Mouse (Mus musculus) MEL (cell line): ENCODE measurements around the gene Smarcc2. TPM values are rescaled to one million over a fixed set of nuclear protein-coding genes. Genes with fewer than 3 reads are reported as not detected.

Experiments used
- DNase-seq: peaks from one replicate; pipeline ENCODE4 v3.0.0; 2011; ENCODE audit warnings: low read depth, low spot score
- H3K27ac ChIP-seq: 2 replicates; pipeline ENCODE4 v1.5.1; 2012; ENCODE audit warnings: low read depth, mild to moderate bottlenecking, control low read depth, low read length, moderate library complexity; ENCODE audit not compliant: control insufficient read depth
- H3K27me3 ChIP-seq, 2 experiments: fragments of 150-350 bp in 1 of 2; sonication (generic) in 1 of 2; 2 replicates each; pipeline ENCODE4 v1.6.1; 2012; ENCODE audit warnings: low read length in 2 of 2, mild to moderate bottlenecking in 2 of 2, improper control_type of control experiment in 1 of 2, moderate library complexity in 1 of 2; ENCODE audit not compliant: insufficient read depth in 2 of 2, control insufficient read depth in 1 of 2
- H3K36me3 ChIP-seq, 2 experiments: 2 replicates each; pipeline ENCODE4 v1.6.1; 2012 to 2014; ENCODE audit warnings: low read length in 2 of 2, improper control_type of control experiment in 1 of 2, inconsistent platforms in 1 of 2, mild to moderate bottlenecking in 1 of 2; ENCODE audit not compliant: insufficient read depth in 2 of 2, control insufficient read depth in 1 of 2
- H3K4me1 ChIP-seq, 2 experiments: fragments of 150-350 bp in 1 of 2; sonication (generic) in 1 of 2; 2 replicates each; pipeline ENCODE4 v1.6.1; 2012; ENCODE audit warnings: low read length in 2 of 2, improper control_type of control experiment in 1 of 2, mild to moderate bottlenecking in 1 of 2; ENCODE audit not compliant: insufficient read depth in 2 of 2, control insufficient read depth in 1 of 2
- H3K4me3 ChIP-seq, 2 experiments: fragments of 150-350 bp in 1 of 2; sonication (generic) in 1 of 2; 2 replicates each; pipeline ENCODE4 v1.5.1; 2012; ENCODE audit warnings: low read depth in 2 of 2, low read length in 2 of 2, mild to moderate bottlenecking in 2 of 2, moderate library complexity in 2 of 2, control low read depth in 1 of 2, improper control_type of control experiment in 1 of 2; ENCODE audit not compliant: control insufficient read depth in 1 of 2, insufficient read depth in 1 of 2
- H3K79me2 ChIP-seq: 2 replicates; pipeline ENCODE4 v1.6.1; 2012; ENCODE audit warnings: mild to moderate bottlenecking, low read length, moderate library complexity; ENCODE audit not compliant: control insufficient read depth, poor library complexity, insufficient read depth
- H3K9ac ChIP-seq: 2 replicates; pipeline ENCODE4 v1.6.1; 2012; ENCODE audit warnings: low read depth, mild to moderate bottlenecking, control low read depth, low read length, moderate library complexity; ENCODE audit not compliant: control insufficient read depth, poor library complexity, severe bottlenecking
- H3K9me3 ChIP-seq: fragments of 150-350 bp; sonication (generic); replicated peaks from 2 replicates; pipeline ENCODE4 v1.6.1; 2012; ENCODE audit warnings: mild to moderate bottlenecking, low read length, improper control_type of control experiment, moderate library complexity; ENCODE audit not compliant: insufficient read depth
- BHLHE40 ChIP-seq: IDR thresholded peaks from 2 replicates; pipeline ENCODE4 v1.6.1; 2012; ENCODE audit warnings: low read depth, mild to moderate bottlenecking, inconsistent platforms, low read length, improper control_type of control experiment, borderline replicate concordance
- CTCF ChIP-seq, 3 experiments: IDR thresholded peaks in 2 of 3; conservative IDR thresholded peaks in 1 of 3; 2 replicates each; pipeline ENCODE4 v1.5.1; 2011 to 2012; ENCODE audit warnings: low read length in 3 of 3, low read depth in 2 of 3, mild to moderate bottlenecking in 2 of 3, improper control_type of control experiment in 1 of 3, inconsistent platforms in 1 of 3, mixed read lengths in 1 of 3, moderate library complexity in 1 of 3; ENCODE audit not compliant: control insufficient read depth in 1 of 3, insufficient read depth in 1 of 3, poor library complexity in 1 of 3, severe bottlenecking in 1 of 3
- GABPA ChIP-seq: IDR thresholded peaks from 2 replicates; pipeline ENCODE4 v1.6.1; 2012; ENCODE audit warnings: low read depth, mild to moderate bottlenecking, inconsistent platforms, low read length, improper control_type of control experiment, moderate library complexity
- GATA1 ChIP-seq: IDR thresholded peaks from 2 replicates; pipeline ENCODE4 v1.6.1; 2011; ENCODE audit warnings: low read depth, low read length, improper control_type of control experiment
- HCFC1 ChIP-seq: IDR thresholded peaks from 2 replicates; pipeline ENCODE4 v1.6.1; 2012; ENCODE audit warnings: low read depth, mild to moderate bottlenecking, inconsistent platforms, low read length, improper control_type of control experiment, moderate library complexity
- JUND ChIP-seq: IDR thresholded peaks from 2 replicates; pipeline ENCODE4 v1.6.1; 2011; ENCODE audit warnings: low read depth, mild to moderate bottlenecking, improper control_type of control experiment, low read length
- KAT2A ChIP-seq: conservative IDR thresholded peaks from 2 replicates; pipeline ENCODE4 v1.6.1; 2012; ENCODE audit warnings: low read depth, low read length, improper control_type of control experiment, inconsistent platforms
- MAFK ChIP-seq: IDR thresholded peaks from 2 replicates; pipeline ENCODE4 v1.6.1; 2011; ENCODE audit warnings: low read depth, mild to moderate bottlenecking, low read length, improper control_type of control experiment, borderline replicate concordance
- MAZ ChIP-seq: IDR thresholded peaks from 2 replicates; pipeline ENCODE4 v1.6.1; 2012; ENCODE audit warnings: low read depth, mild to moderate bottlenecking, inconsistent platforms, low read length, improper control_type of control experiment
- MEF2A ChIP-seq: IDR thresholded peaks from 2 replicates; pipeline ENCODE4 v1.6.1; 2014; ENCODE audit warnings: low read depth, mild to moderate bottlenecking, inconsistent platforms, low read length, improper control_type of control experiment; ENCODE audit not compliant: poor library complexity, insufficient replicate concordance, severe bottlenecking; ENCODE audit errors: extremely low read depth
- MYB ChIP-seq: IDR thresholded peaks from 2 replicates; pipeline ENCODE4 v1.6.1; 2011; ENCODE audit warnings: mild to moderate bottlenecking, low read depth, low read length, improper control_type of control experiment
- MYC ChIP-seq: IDR thresholded peaks from 2 replicates; pipeline ENCODE4 v1.6.1; 2011; ENCODE audit warnings: low read depth, mild to moderate bottlenecking, low read length, improper control_type of control experiment, moderate library complexity
- NELFE ChIP-seq: IDR thresholded peaks from 2 replicates; pipeline ENCODE4 v1.6.1; 2011; ENCODE audit warnings: low read depth, low read length, improper control_type of control experiment
- NRF1 ChIP-seq: IDR thresholded peaks from 2 replicates; pipeline ENCODE4 v1.6.1; 2014; ENCODE audit warnings: low read depth, mild to moderate bottlenecking, inconsistent platforms, low read length, improper control_type of control experiment, moderate library complexity; ENCODE audit not compliant: poor library complexity, insufficient read depth, severe bottlenecking
- POLR2A ChIP-seq, 2 experiments: IDR thresholded peaks; 2 replicates each; pipeline ENCODE4 v1.6.1; 2011 to 2012; ENCODE audit warnings: low read length in 2 of 2, mild to moderate bottlenecking in 2 of 2, control low read depth in 1 of 2, improper control_type of control experiment in 1 of 2, low read depth in 1 of 2, moderate library complexity in 1 of 2; ENCODE audit not compliant: control insufficient read depth in 1 of 2, insufficient read depth in 1 of 2, poor library complexity in 1 of 2
- POLR2AphosphoS2 ChIP-seq: IDR thresholded peaks from 2 replicates; pipeline ENCODE4 v1.6.1; 2011; ENCODE audit warnings: low read length, improper control_type of control experiment
- POLR2AphosphoS5 ChIP-seq: IDR thresholded peaks from 2 replicates; pipeline ENCODE4 v1.6.1; 2012; ENCODE audit warnings: low read depth, borderline replicate concordance, mild to moderate bottlenecking, inconsistent platforms, low read length, moderate library complexity, mixed read lengths
- RAD21 ChIP-seq: IDR thresholded peaks from 2 replicates; pipeline ENCODE4 v1.6.1; 2011; ENCODE audit warnings: mild to moderate bottlenecking, low read depth, low read length, improper control_type of control experiment
- SIN3A ChIP-seq: IDR thresholded peaks from 2 replicates; pipeline ENCODE4 v1.6.1; 2012; ENCODE audit warnings: low read length, improper control_type of control experiment, inconsistent platforms
- SMC3 ChIP-seq: IDR thresholded peaks from 2 replicates; pipeline ENCODE4 v1.6.1; 2011; ENCODE audit warnings: low read depth, low read length, improper control_type of control experiment
- UBTF ChIP-seq: IDR thresholded peaks from 2 replicates; pipeline ENCODE4 v1.6.1; 2012; ENCODE audit warnings: low read depth, mild to moderate bottlenecking, inconsistent platforms, low read length, improper control_type of control experiment, moderate library complexity, borderline replicate concordance; ENCODE audit not compliant: insufficient read depth
- USF1 ChIP-seq: IDR thresholded peaks from 2 replicates; pipeline ENCODE4 v1.6.1; 2014; ENCODE audit warnings: low read depth, mild to moderate bottlenecking, inconsistent platforms, low read length, improper control_type of control experiment, moderate library complexity
- ZMIZ1 ChIP-seq: IDR thresholded peaks from 2 replicates; pipeline ENCODE4 v1.6.1; 2012; ENCODE audit warnings: low read depth, mild to moderate bottlenecking, inconsistent platforms, low read length, improper control_type of control experiment, moderate library complexity
- polyA plus RNA-seq, 2 experiments: library from polyadenylated mRNA; stranded (reverse) in 1 of 2; unstranded in 1 of 2; fragments of >175 nt in 1 of 2; fragments of >200 nt in 1 of 2; gene quantifications; 2 replicates each; pipeline versions ENCODE4 v1.2.1 to v1.2.4; 2012; ENCODE audit warnings: low replicate concordance in 2 of 2, low read depth in 1 of 2; ENCODE audit not compliant: insufficient read length in 2 of 2, insufficient read depth in 1 of 2, missing spikeins in 1 of 2
- total RNA-seq: library from RNA; depleted of rRNA; stranded (reverse); fragments of 300-350 nt; gene quantifications from 2 replicates; pipeline ENCODE4 v1.2.3, GENCODE M21; 2012; rRNA removed

Smarcc2 gene
- 22.3 and 24.8 TPM in 2 replicates for total RNA-seq
- polyA plus RNA-seq = 100 to 1,000 TPM in 1 of 2 experiments, 10 to 100 TPM in 1; 68.8 to 226 TPM

DNA sequence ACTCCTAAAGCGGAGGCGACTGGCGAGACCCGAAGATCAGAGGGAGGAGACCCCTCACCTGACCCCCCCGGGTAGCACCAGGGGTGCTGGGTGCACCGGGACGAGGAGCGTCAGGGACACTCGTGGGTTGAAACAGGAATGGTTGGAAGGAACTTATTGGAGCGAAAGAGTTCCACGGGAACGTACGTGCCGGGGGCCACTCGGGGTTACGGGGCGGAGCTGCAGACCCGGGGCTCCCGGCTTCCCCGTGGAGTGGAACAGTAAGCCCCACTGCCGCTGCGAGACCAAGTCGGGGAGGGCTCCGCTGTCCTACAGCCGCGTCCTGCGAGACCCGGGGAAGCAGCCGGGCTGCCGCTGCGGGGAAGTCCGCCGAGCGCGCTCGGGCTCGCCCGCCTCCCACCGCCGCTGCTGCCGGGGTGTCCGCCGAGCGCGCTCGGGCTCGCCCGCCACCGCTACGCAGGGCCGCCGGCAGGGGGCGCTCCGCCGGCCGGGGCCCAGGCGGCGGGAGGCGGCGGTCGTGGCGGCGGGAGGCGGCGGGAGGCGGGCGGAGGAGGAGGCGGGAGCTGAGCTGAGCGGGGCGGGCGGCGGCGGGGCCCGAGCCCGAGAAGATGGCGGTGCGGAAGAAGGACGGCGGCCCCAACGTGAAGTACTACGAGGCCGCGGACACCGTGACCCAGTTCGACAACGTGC lies at the start of gene Smarcc2:
Gene Smarcc2, plus strand, starts transcription at position 530 of the 690 bp plus-strand sequence.
- peak; percentile 47; the same call in 1 of the 2 replicates for TF ChIP-seq NELFE
- no peak for TF ChIP-seq POLR2AphosphoS2
- peak; percentile 41; the same call in 1 of the 2 replicates for TF ChIP-seq MAZ
- no peak for TF ChIP-seq KAT2A
- peak; percentile 83; the same call in 1 of the 2 replicates for TF ChIP-seq UBTF
- TF ChIP-seq CTCF (IDR thresholded peaks at IDR 0.05 in 2 of 3, conservative IDR thresholded peaks at IDR 0.05 in 1 of 3; ENCODE audit: control insufficient read depth in 1 of 3, insufficient read depth in 1 of 3, low read depth in 2 of 3, low read length in 3 of 3, poor library complexity in 1 of 3, severe bottlenecking in 1 of 3) = peak in 2 of 3 experiments; percentile 62 to 98; a peak in 5 of 6 replicates
- TF ChIP-seq SMC3 = peak; percentile 37; the same call in 1 of the 2 replicates
- TF ChIP-seq USF1 = 0 out of 2 replicates have a peak, but pooled peaks have one; percentile 7
- TF ChIP-seq HCFC1 = 0 out of 2 replicates have a peak, but pooled peaks have one; percentile 3
- no peak for TF ChIP-seq MEF2A
- TF ChIP-seq RAD21 = peak; percentile 6; the same call in 1 of the 2 replicates
- TF ChIP-seq POLR2A (IDR thresholded peaks at IDR 0.05; ENCODE audit: control insufficient read depth in 1 of 2, insufficient read depth in 1 of 2, low read depth in 1 of 2, low read length in 2 of 2, poor library complexity in 1 of 2) = peak in 1 of 2 experiments; percentile 80; a peak in 3 of 4 replicates
- 0 out of 2 replicates have a peak, but pooled peaks have one; percentile 15 for TF ChIP-seq ZMIZ1
- DNase-seq = peak; percentile 76
- peaks cover 5 to 17% of the 10 kb centered on the region in 2 experiments; a peak in 3 of 4 replicates for H3K4me1 ChIP-seq
- no peaks in the 10 kb centered on the region for H3K27me3 ChIP-seq
- peak within 1 kb of the TSS; percentile 99 for H3K9ac ChIP-seq
- peak within 1 kb of the TSS; percentile 97 to 98 for H3K4me3 ChIP-seq
- peaks cover 5 to 7% of the 10 kb centered on the region in 2 experiments; a peak in 3 of 4 replicates for H3K36me3 ChIP-seq
- peaks cover 21% of the 10 kb centered on the region for H3K79me2 ChIP-seq
- H3K27ac ChIP-seq = peak within 1 kb of the TSS; percentile 95
- no peaks in the 10 kb centered on the region for H3K9me3 ChIP-seq

- peaks cover 32% of the 10 kb centered on the region for H3K79me2 ChIP-seq
- H3K36me3 ChIP-seq = peaks cover 0 to 9% of the 10 kb centered on the region in 2 experiments; a peak in 2 of 4 replicates
- DNase-seq = peak; percentile 99
- peak overlapping the region; percentile 89 for H3K27ac ChIP-seq
- peak overlapping the region; percentile 91 for H3K9ac ChIP-seq
- no peaks in the 10 kb centered on the region for H3K27me3 ChIP-seq
- H3K4me3 ChIP-seq = peak overlapping the region; percentile 76 to 90
- H3K4me1 ChIP-seq = peaks cover 0 to 8% of the 10 kb centered on the region in 2 experiments; a peak in 2 of 4 replicates
- H3K9me3 ChIP-seq = no peaks in the 10 kb centered on the region
- no peak; the same call in 1 of the 2 replicates for TF ChIP-seq NRF1
- TF ChIP-seq POLR2AphosphoS5 = no peak
- TF ChIP-seq SIN3A = peak; percentile 97
- peak; percentile 67; the same call in 1 of the 2 replicates for TF ChIP-seq ZMIZ1
- no peak for TF ChIP-seq MEF2A
- TF ChIP-seq UBTF = no peak
- TF ChIP-seq MYC = 0 out of 2 replicates have a peak, but pooled peaks have one; percentile 3
- TF ChIP-seq POLR2A (IDR thresholded peaks at IDR 0.05; ENCODE audit: control insufficient read depth in 1 of 2, insufficient read depth in 1 of 2, low read depth in 1 of 2, low read length in 2 of 2, poor library complexity in 1 of 2) = peak in 1 of 2 experiments; percentile 68; a peak in 1 of 4 replicates
- TF ChIP-seq CTCF (IDR thresholded peaks at IDR 0.05 in 2 of 3, conservative IDR thresholded peaks at IDR 0.05 in 1 of 3; ENCODE audit: control insufficient read depth in 1 of 3, insufficient read depth in 1 of 3, low read depth in 2 of 3, low read length in 3 of 3, poor library complexity in 1 of 3, severe bottlenecking in 1 of 3) = peak; percentile 69 to 83 (median 69)
- peak; percentile 97 for TF ChIP-seq MAZ
- no peak for TF ChIP-seq GATA1
- no peak for TF ChIP-seq MYB
- no peak for TF ChIP-seq MAFK
- TF ChIP-seq USF1 = peak; percentile 73
- no peak for TF ChIP-seq JUND
- TF ChIP-seq BHLHE40 = no peak
- no peak for TF ChIP-seq GABPA
Measured at GRCm38 (mm10) chr10:128409692-128410559, 49.1 kb upstream of the Smarcc2 start.
